Mouse (Mus musculus): ENCODE data around the gene Slc46a1. TPM values are rescaled to one million over a fixed set of nuclear protein-coding genes. Genes with fewer than 3 reads are reported as not detected.

Slc46a1 gene
- total and polyA plus RNA-seq, 3 experiments = 8.3 to 11.6 TPM; not detected in 1

DNA sequence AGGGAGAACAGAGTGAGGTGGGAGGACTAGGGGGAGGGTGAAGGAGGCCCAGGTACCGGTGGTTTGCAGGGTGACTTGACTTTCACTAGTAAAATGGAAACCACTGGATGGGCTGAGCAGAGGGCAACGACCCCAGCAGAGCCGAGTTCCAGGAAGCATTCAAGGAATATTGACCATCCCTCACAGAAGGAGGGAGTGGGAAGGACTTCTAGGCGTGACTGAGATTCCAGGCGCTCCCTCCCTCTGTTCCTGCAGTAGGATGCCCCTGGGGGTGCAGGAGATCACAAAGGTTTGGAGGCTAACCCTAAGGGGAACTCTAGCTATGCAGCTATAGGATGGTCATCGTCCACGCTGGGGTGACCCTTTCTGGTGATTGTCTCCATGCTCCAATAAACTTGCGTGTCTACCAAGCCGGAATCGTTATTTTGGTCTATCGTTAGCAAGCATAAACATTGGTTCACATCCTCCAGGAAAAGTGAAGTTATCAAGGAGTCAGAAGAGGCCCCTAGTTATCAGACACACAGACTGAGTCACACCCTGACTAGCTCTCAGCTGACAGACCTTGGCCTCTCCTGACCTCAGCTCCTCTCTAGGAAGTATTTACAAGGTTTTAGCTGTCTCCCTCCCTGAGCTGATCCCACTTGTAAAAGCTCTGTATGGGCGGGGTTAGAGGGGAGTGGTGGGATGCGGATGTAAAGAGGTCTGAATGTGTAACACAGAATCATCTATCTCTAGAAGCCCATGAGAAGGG, 2.0 kb upstream of the Slc46a1 start (continued):
- TF ChIP-seq ZC3H11A (IDR thresholded peaks at IDR 0.05; ENCODE audit: low read depth, low read length) (no peak), CTCF (IDR thresholded peaks at IDR 0.05 in 2 of 3, conservative IDR thresholded peaks at IDR 0.05 in 1 of 3; ENCODE audit: control insufficient read depth in 1 of 3, insufficient read depth in 1 of 3, low read depth in 2 of 3, low read length in 3 of 3, poor library complexity in 1 of 3, severe bottlenecking in 1 of 3) (no peak), EP300 (IDR thresholded peaks at IDR 0.05; ENCODE audit: low read depth in 1 of 2, low read length in 2 of 2) (peak; percentile 95 to 97)

DNA sequence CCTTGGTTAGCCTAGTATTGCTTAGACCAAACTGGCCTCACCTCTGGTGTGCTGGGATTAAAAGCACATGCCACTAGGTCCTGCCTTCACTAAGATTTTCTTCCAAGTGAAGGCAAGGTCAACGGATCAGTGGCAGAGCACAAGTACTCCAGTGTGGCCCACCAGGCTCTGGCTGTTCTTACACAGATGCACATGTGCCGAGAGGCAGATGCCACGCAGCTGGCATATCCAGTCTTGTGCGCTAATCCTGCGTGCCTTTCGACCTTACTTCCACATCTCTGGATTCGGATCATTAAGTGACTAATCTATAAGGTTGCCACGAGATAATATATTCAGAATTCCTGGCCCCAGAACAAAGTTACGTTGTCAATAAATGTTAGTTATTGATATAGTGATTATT, 381 bp upstream of the Slc46a1 start:
- Histone ChIP-seq H3K9me3 (replicated peaks; ENCODE audit: insufficient read depth, low read length) (no peaks in the 10 kb centered on the region), H3K9ac (ENCODE audit: control insufficient read depth, low read depth, low read length, poor library complexity, severe bottlenecking) (peak overlapping the region; percentile 85), H3K36me3 (ENCODE audit: control insufficient read depth in 1 of 2, insufficient read depth in 2 of 2, low read length in 2 of 2) (peaks cover 0 to 31% of the 10 kb centered on the region in 2 experiments; a peak in 2 of 4 replicates), H3K4me3 (ENCODE audit: control insufficient read depth in 1 of 2, insufficient read depth in 1 of 2, low read depth in 2 of 2, low read length in 2 of 2) (peak overlapping the region; percentile 85 to 95), H3K27me3 (ENCODE audit: control insufficient read depth in 1 of 2, insufficient read depth in 2 of 2, low read length in 2 of 2) (no peaks in the 10 kb centered on the region), H3K27ac (ENCODE audit: control insufficient read depth, low read depth, low read length) (peak overlapping the region; percentile 5), H3K79me2 (ENCODE audit: control insufficient read depth, insufficient read depth, low read length, poor library complexity) (no peaks in the 10 kb centered on the region; the same call in 1 of the 2 replicates), H3K4me1 (ENCODE audit: control insufficient read depth in 1 of 2, insufficient read depth in 2 of 2, low read length in 2 of 2) (peaks cover 20 to 44% of the 10 kb centered on the region in 2 experiments)
- TF ChIP-seq MAX (IDR thresholded peaks at IDR 0.05; ENCODE audit: low read length) = peak; percentile 48; the same call in 1 of the 2 replicates
- TF ChIP-seq RCOR1 (IDR thresholded peaks at IDR 0.05; ENCODE audit: low read depth, low read length) = no peak
- TF ChIP-seq MXI1 (IDR thresholded peaks at IDR 0.05; ENCODE audit: low read depth, low read length) = peak; percentile 41; the same call in 1 of the 2 replicates
- peak; percentile 63; the same call in 1 of the 2 replicates for TF ChIP-seq MYC (IDR thresholded peaks at IDR 0.05; ENCODE audit: low read depth, low read length)
- no peak for TF ChIP-seq ZNF384 (IDR thresholded peaks at IDR 0.05; ENCODE audit: low read depth, low read length)
- DNase-seq (ENCODE audit: low read depth, low spot score) = peak; percentile 62

GRCm38 (mm10) chr11:78466242-78466912, 880 bp downstream of the Slc46a1 start:
- H3K27me3 ChIP-seq (ENCODE audit: control insufficient read depth in 1 of 2, insufficient read depth in 2 of 2, low read length in 2 of 2) = no peaks in the 10 kb centered on the region
- H3K36me3 ChIP-seq (ENCODE audit: control insufficient read depth in 1 of 2, insufficient read depth in 2 of 2, low read length in 2 of 2) = peaks cover 0 to 31% of the 10 kb centered on the region in 2 experiments; a peak in 2 of 4 replicates
- H3K79me2 ChIP-seq (ENCODE audit: control insufficient read depth, insufficient read depth, low read length, poor library complexity) = no peaks in the 10 kb centered on the region; the same call in 1 of the 2 replicates
- H3K4me3 ChIP-seq (ENCODE audit: control insufficient read depth in 1 of 2, insufficient read depth in 1 of 2, low read depth in 2 of 2, low read length in 2 of 2) = peak overlapping the region; percentile 85 to 95
- no peak for DNase-seq (ENCODE audit: low read depth, low spot score)
- no peak for TF ChIP-seq KAT2A (conservative IDR thresholded peaks at IDR 0.05; ENCODE audit: low read depth, low read length)
- TF ChIP-seq SIN3A (IDR thresholded peaks at IDR 0.05; ENCODE audit: low read length) = 0 out of 2 replicates have a peak, but pooled peaks have one; percentile 1
- TF ChIP-seq CTCF (IDR thresholded peaks at IDR 0.05 in 2 of 3, conservative IDR thresholded peaks at IDR 0.05 in 1 of 3; ENCODE audit: control insufficient read depth in 1 of 3, insufficient read depth in 1 of 3, low read depth in 2 of 3, low read length in 3 of 3, poor library complexity in 1 of 3, severe bottlenecking in 1 of 3) = no peak
- no peak for TF ChIP-seq ZKSCAN1 (IDR thresholded peaks at IDR 0.05; ENCODE audit: low read depth, low read length)
- no peak overlapping the region; the same call in 1 of the 2 replicates for H3K27ac ChIP-seq (ENCODE audit: control insufficient read depth, low read depth, low read length)
- peak overlapping the region; percentile 85 for H3K9ac ChIP-seq (ENCODE audit: control insufficient read depth, low read depth, low read length, poor library complexity, severe bottlenecking)
- peaks cover 20 to 44% of the 10 kb centered on the region in 2 experiments for H3K4me1 ChIP-seq (ENCODE audit: control insufficient read depth in 1 of 2, insufficient read depth in 2 of 2, low read length in 2 of 2)
- no peaks in the 10 kb centered on the region for H3K9me3 ChIP-seq (replicated peaks; ENCODE audit: insufficient read depth, low read length)
